Mouse (Mus musculus) c-Kit-positive CD71-positive TER-119-negative erythroid progenitor cells, embryonic 14.5 days (primary cell): ENCODE measurements around the gene Cfap299.
"Not testable (repeated sequence)": the region's sequence is repeated elsewhere in the genome, so short reads cannot be mapped to it uniquely, and the experiment has no call there.

Source experiments
- DNase-seq: peaks from one replicate; pipeline ENCODE4 v3.0.0-alpha.2; 2013; ENCODE audit warnings: low read depth

The Cfap299 gene

DNA sequence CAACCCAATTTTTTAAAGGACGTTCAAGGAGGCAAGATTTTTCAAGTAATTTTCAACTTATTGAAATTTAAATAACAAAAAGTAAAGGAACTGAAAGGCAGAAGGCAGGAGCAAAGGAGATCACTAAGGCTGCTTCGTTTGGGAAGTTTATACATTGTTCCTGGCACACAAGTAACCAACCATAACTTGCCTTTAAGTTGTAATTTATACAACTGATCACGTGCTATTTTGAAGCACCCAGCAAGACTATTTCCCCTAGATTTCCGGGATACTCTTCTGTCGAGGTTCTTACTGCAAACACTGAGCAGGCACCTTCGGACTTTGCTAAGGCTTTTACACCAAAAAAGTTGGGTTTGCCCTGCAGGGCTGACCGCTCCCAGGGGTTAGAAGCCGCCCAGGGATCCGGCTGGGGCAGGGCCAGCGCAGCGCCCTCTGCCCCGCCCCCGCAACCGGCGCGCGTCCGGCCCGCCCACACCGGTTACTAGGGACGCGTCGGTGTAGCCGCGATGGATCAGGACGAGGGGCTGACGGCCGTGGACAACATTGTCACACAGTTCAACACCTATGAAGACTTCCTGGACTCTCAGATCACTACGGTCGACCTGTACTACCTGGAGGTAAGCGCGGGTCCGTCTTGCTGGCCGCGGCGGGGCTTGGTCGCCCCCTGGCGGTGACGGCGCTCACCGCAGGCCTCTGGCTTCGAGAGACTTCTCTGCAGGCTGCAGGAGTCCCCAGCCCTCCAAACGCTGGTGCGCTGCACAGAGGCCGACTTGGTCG is at the start of gene Cfap299:
TSS of gene Cfap299 (plus strand) at position 457 of the 777 bp plus-strand sequence.
- peak; percentile 13 for DNase-seq

DNA sequence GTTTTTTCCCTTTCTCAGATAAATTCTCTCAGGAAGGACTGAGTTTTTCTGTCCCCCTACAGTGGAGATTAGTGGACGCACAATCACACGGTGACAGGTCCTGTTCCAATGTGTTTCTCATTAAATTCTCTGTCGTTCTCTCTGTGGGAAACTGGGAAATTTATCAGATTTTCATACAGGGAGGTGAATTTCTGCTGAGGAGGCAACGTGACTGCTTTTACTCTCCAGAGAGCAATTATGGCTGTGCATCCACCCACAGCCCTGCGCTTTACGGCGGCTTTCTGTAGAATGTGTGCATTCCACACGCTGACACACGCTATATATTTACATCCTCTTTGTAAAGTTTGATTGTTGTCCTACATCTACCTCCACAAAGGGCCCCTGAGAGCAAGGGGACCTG is 47.1 kb upstream of the Cfap299 start:
- no peak for DNase-seq

DNA sequence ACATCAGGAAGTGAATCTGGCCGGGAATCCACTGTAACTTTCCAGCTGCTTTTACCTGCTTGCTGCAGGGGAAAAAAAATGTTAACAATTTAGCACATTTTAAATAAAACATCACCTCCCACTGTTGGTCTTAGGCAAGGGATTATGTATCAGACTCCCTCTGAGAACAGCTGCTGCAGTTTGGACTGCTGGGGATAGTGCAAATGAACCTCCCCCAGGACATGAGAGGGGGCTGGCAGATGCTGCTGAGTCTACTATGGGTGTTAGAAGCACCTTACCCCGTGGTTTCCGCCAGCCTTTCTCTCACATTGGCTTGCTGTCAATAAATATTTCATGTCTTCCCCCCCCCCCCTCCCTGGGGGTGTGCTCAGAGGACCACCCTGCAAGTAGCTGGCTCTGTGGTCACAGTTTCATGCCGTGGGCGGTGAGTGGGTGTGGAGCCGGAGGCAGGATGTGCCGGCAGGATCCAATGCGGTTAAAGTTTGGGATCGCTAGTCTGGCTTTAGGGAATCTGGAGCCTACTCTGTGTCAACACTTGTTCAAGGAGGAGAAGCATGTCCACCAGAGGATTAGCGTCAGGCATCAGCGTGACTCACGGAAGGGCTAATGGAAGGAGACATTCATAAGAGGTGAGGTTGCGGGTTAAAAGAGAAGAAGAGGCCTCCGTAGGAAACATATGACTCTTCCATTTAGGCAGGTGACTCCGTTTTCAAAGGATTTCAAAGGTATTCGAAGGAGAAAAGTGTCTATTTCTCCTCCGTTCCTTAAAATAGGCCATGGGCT is 45.2 kb upstream of the Cfap299 start:
- DNase-seq: no peak

DNA sequence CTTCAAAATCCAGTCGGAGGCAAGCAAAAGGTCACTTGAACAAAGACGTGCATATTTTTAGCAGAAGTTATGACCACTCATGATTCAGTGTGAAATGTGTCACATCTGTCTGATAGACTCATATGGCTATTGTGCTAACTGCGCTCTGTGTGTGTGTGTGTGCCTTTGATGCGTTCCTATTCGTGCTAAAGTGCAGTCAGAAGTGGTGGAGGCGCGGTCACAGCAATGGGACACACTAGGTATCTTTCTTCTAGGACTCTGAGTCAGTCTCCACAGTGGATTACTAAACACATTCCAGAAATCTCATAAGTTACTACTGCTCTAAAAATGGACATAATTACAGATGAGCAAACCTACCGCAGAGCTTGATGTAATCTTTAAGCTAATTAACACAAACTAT is 38.5 kb upstream of the Cfap299 start:
- DNase-seq: no peak

DNA sequence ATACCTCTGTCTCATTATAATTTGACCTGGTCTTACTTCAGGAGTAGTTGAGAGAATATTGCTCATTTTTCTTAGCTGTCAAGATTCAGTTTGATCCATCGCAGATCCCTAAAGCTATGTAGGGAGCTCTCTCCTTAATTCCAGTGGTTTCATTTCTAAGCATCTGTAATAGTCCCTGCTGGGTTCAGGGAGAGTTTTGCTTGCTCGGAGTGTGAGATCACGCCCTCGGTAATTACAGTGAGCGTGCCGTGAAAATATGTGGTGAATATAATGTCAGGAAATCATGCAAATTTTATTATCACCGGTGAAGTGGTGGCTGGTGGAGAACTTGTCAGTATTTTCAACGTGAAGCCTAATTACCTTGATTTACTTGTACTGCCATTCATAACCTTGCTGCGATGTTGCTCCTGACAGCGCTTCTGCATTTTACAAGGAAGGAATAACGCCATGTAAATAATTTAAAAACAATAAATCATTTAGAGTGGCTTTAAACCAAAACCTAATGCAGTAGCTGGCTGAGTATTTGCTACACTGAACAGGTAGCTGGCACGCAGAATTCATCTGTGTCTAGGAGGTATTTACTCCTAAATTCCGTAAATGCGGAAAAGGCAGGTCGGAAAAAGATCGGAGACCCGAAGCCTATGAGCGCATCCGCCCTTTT is 36.6 kb upstream of the Cfap299 start:
- no peak for DNase-seq

DNA sequence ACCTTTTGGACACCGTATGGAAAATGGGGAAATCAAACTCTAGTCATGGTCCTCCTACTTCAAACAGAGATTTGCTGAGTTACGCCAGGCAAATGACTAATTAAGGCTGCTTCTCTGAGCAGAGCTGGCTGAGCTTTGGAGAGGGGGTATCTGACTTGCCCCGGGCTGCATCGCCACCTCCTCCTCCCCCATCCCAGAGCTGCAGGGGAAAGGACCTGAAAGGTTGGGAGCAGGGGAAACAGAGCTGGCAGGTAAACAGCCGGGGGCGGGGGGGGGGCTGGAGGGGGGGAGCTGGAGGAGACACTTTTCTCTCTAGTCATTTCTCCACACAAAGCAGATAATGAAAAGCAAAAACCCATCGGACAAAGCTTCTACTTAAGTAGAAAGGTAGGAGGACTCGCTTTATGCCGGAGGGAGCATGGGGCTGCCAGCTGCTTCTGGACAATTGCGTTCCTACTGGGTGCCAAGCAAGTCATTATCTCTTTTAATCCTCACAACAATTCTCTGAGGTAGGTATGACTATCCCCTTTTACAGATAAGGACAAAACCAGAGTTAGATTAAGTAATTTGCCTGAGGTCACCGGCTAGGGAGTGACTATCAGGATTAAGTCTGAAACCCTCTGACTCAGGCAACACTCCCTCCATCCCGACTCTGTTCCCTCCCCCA is 35.9 kb upstream of the Cfap299 start:
- DNase-seq: no peak

DNA sequence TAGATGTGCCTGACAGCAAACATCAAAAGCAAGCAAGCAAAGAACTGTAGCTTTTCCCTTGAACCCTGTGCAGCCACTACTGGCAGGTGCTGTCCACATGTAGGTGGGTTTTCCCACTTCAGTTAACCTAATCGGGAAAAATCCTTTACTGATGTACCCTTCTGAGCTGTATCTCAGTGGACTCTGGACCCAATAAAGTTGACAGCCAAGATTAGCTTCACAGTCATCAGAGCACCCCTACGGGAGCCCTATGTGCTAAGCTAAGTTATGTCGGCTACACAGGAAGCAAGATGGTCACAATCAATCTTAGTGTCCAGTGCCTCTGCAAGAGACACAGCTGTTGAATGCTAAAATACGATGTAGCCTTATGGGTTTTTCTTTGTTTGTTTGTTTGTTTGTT is 29.0 kb upstream of the Cfap299 start:
- DNase-seq: no peak

DNA sequence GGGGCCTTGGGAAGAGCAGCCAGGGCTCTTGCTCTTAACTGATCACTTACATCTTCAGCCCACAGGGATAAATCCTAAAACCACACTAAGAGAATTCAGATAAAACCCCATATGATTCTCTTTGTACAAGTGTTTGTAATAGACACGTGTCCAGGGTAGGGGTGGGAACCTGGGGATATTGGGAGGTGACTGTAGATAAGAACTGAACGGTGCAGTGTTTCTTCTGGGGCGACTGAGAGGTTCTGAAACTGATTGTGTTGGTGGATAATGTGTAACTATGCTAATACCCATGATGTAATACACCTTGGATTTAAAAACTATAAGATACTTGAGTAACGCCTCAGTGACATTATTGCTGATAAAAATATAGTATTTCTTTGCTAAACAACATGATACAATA is 23.4 kb upstream of the Cfap299 start:
- DNase-seq: no peak

DNA sequence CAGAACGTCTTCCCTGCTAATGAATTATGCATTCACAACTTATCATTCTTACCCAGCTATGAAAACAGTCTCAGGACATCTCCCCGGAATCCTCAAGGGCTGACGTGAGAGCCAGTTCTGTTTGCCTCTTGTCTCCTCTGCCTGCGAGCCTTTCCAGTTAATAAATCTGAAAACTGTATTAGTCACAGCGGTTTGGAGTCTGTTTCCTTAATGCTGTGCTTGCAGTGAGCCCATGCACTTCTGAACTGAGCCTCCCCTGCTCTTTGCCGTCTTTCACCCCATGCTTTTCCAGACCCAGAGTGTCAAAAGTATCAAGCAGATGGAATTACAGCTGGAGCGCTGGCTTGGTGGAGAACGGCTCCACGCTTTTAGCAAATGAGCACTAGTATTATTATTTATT is 22.6 kb upstream of the Cfap299 start:
- no peak for DNase-seq

DNA sequence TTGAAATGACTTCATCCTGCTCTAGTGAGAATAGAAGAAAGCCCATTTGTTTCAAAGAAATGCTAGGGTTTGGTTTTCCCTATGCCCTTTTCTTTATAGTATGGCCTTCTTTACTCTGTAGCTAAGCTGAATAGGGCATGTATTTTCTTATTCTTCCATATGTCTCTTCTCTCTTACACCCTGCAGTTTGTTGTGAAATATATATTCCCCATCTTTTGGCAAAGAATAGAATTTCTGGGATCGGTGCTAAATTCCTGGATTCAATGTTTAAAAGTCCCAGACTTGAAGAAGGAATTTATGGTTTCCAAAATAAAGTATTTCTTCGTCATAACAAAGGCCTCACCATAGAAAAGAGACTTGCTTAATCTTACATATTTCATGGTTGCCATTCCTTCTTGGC is 2.5 kb upstream of the Cfap299 start:
- no peak for DNase-seq

DNA sequence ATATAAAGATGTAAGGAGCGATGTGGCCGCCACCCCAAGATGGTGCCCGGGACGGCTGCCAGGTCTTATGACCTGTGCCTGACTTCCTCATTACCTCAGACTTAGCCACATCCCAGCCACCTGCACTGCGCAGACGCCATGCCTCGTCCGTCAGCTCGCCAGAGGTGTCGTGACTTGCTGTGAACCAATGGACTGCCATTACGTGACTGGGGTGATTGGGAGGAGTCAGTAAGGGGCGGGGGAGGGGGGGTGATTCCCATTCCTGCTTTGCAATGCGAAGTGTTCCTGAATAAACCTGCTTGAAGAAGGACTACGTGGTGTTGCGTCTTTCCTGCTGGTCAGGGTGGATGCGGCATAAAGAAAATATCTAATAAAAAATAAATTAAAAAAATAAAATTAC is 14.6 kb downstream of the Cfap299 start:
- not testable (repeated sequence) for DNase-seq

DNA sequence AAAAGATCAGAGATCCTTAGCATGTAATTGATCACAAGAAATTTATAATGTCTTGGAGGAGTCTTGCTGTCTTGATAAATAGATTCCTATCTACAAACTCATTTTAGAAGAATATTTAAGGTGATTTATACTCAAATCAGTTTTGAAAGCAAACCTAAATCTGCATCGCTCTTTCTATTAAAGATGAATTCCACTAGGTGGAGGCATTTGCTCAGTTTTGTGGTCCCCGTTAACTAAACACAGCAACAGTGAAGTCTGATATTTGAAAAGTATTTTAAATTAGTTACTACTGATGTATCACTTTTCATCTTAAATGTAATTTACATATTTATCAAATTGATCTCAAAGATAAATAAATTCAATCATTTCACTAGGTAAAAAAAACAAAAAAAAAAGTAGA is 15.5 kb downstream of the Cfap299 start:
- DNase-seq: no peak

DNA sequence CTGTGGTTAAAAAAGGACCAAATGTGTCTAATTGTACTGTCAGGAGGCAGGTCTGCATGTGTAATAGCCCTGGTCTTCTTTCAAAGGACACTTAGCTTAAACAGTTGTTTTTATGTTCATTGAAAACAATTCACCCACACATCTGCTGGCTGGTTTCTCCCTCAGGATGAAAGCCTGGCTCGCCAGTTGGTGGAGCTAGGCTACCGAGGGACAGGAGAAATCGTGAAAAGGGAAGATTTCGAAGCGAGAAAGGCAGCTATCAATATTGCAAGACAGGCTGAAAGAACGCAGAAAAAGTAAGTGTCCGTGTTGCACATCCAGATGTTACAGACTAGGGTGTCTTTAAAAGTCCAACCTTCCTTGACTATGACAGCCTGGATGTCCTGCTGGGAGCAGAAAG is 17.0 kb downstream of the Cfap299 start:
- no peak for DNase-seq

DNA sequence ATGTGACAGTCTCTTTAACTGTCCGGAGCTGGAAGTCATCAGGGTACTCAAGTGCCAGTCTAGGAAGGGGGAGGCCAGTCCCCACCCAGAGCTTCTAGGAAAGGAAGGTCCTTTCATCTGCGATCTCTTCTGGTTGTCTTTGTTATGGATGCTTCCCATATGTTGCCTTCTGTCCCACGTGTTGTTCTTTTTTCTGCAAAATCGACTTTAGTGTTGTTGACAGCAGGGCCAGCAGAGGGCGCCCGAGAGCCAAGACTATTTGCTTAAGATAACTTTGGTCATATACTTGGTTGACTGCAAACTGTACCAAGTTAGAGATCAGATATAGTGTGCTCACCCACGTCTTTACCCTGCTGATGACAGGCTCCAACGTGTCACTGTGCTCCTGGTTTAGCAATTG is 19.5 kb downstream of the Cfap299 start:
- peak; percentile 30 for DNase-seq

DNA sequence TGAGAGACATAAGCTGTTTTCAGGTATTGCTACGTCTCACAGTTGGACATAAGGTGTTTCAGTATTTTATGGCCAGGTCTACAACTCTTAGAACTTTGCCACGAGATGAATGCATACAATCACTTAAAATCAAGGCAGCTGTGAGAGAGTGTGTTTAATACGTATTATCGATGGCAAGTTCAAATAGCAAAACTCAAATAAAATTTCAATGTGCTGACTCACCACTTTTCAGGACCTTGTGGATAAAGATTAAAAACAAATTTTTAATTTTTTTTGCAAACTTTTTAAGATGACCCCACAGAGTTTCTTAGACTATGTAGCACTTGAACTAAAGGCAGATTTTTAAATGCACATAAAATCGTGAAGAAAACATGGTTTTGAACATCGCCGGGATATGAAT is 30.8 kb downstream of the Cfap299 start:
- DNase-seq: no peak

DNA sequence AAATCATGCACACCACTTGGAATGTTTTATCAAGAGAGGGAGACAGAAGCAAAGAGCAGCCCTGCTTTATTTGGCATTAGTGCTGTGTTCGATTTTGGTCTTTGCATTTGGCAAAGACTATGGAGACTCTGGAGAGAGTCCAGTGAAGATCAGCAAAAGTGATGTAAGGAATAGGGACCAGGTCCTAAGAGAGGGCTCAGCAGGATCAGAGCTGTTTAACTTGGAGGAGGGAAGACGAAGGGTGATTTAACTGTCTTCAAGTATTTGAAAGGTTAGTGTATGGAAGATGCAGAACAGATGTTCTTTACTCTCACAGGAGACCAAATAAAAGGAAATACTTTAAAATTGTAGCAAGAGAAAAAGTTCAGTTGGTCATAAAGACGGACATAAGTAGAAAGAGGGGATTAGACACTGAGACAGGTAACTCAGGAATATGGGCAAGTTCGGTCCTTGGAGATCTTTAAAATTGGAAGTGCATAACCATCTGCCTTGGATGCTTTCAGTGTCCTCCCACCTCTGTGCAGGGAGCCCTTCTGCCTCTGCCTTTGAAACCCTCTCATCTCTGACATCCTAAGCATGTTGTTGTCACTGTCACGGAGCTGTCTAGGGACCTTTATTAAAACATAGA is 31.8 kb downstream of the Cfap299 start:
- DNase-seq: no peak

DNA sequence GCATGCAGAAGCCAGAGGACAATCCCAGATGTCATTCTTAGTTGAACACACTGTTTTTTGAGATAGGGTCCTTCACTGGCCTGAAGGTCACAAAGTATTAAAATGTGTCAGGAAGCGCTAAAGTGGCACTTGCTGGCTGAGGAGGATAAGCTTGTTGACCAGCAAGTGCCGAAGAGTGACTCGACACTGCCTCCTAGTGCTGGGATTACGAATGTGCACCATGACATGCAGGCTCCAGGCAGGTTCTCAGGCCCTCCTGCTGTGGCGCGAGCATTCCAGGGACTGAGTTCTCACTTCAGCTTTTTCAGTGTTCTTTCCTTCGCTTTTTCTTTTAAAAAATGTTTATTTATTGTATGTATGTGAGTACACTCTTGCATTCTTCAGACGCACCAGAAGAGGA is 34.3 kb downstream of the Cfap299 start:
- peak; percentile 4 for DNase-seq

DNA sequence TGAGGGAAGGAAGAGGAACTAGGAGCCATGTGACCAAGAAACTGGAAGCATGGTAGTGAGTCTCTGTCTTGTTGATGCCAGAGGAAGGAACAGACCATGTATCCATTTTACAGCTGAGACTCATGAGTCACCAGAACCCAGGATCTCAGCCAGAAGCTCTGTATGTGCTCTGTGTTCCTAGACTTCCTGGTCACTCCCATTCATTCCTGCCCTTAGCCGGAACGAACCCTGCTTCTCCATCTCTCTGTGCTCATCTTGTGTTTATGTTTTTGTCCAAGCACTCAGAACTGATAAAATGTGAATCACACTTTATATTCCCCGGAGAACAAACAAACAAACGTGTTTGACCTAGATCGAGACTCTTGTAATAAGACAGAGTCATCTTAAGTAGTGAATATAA is 36.2 kb downstream of the Cfap299 start:
- no peak for DNase-seq

DNA sequence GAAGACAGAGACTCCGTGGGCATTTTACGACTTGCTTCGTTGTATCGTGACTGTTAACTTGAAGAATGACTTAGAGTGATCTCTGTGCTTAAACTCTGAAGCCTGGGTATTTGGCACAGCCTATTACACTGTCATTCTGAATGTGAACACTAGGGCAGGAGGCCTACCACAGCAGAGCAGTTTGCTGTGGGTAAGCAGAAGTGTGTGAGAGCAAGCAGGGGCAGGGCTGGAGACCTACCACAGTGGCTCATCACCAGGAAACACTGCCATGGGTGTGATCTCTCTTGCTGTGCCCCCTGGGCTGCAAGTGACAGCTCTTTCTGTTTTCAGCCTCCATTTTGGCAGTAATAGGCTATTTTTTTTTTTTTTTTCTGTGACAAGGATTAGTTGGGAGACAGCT is 39.7 kb downstream of the Cfap299 start:
- no peak for DNase-seq

DNA sequence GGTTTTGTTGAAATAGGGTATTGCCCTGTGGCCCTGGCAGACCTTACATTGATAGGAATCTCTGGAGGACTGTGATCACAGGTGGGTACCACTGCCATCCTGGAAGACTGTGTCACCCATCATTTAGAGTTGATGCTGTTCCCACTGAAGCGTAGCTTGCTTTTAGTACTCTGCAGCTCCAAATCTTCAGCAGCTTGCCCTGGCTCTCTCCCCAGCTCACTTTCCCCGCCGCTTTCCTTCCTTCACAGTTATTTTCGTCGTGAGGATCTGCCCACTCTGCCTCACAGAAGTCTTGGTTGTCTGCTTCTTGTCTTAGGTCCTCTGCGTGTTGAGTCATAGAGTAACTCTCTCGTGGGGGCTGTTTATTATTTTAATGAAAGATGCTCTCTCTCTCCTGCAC is 40.3 kb downstream of the Cfap299 start:
- DNase-seq: no peak

DNA sequence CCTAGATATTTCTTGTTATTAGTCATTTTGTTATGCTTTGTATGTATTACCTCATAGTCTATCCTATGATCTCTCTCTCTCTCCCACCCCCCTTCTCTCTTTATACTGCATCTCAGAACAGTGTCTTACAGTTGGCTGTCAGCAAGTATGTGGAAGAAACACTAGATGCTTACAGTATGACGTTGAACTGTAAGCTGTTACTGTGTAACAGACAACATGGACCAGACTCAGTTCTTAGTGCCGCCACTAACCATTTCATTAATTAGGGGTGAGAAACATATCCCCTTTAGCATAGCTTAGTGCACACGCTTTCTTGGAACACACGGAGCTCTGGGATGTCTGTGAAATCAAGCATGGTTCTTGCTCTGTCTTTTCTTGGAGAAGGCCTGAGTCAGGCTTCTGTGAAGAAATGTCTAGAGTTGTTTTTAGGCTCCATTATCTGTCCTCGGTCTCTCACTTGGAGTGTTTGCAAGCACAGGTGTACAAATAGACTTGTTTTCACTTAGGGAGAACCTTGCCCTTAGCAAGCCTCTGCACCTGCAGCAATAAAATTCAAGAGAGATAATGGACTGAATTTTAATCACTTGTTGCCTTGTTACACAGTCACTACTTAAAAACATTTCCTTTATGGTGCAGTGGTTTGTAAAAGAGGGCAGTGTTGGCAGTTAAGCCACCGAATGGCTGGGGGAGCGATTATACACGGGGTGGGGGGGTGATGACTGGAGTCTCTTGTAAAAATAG is 47.1 kb downstream of the Cfap299 start:
- no peak for DNase-seq

DNA sequence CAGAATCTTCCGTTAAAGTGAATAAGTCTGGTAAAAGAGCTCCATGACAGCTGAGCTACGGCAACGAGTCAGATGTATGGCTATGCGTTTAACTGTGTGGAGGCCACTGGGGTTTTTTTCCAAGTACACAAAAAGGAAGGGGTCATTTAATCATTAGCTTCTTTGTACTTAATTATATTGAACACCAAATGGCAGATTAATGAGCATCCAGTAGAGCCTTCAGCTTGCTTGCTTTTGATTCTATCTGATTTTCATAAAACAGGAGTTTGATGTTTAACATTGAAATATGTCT is 47.6 kb downstream of the Cfap299 start:
- DNase-seq: no peak
